Mouse (Mus musculus) ES-E14 (cell line): Measurements from ENCODE around the gene Ergic1. TPM values are rescaled to one million over a fixed set of nuclear protein-coding genes. Genes with fewer than 3 reads are reported as not detected.

ENCODE experiments used
- DNase-seq: peaks from one replicate; pipeline ENCODE4 v3.0.0-alpha.2; 2013; ENCODE audit warnings: low read depth, low spot score
- H3K27ac ChIP-seq: 2 replicates; pipeline ENCODE4 v1.5.1; 2012; ENCODE audit warnings: low read depth, mild to moderate bottlenecking, low read length, moderate library complexity, mixed read lengths; ENCODE audit not compliant: poor library complexity, insufficient read depth, severe bottlenecking
- H3K36me3 ChIP-seq: 2 replicates; pipeline ENCODE4 v1.6.1; 2012; ENCODE audit warnings: mild to moderate bottlenecking, low read length, moderate library complexity, mixed read lengths; ENCODE audit not compliant: control insufficient read depth, poor library complexity, insufficient read depth, severe bottlenecking
- H3K4me1 ChIP-seq, 2 experiments: fragments of 150-350 bp in 1 of 2; sonication (generic) in 1 of 2; 2 replicates each; pipeline ENCODE4 v1.6.1; 2012; ENCODE audit warnings: low read length in 2 of 2, mild to moderate bottlenecking in 1 of 2, mixed read lengths in 1 of 2; ENCODE audit not compliant: control insufficient read depth in 2 of 2, insufficient read depth in 2 of 2, poor library complexity in 1 of 2
- H3K4me3 ChIP-seq, 2 experiments: fragments of 150-350 bp in 1 of 2; sonication (generic) in 1 of 2; 2 replicates each; pipeline ENCODE4 v1.5.1; 2012; ENCODE audit warnings: low read length in 2 of 2, low read depth in 1 of 2, mild to moderate bottlenecking in 1 of 2, mixed read lengths in 1 of 2; ENCODE audit not compliant: insufficient read depth in 1 of 2, poor library complexity in 1 of 2, severe bottlenecking in 1 of 2
- H3K9ac ChIP-seq: 2 replicates; pipeline ENCODE4 v1.6.1; 2012; ENCODE audit warnings: low read depth, mild to moderate bottlenecking, low read length, mixed read lengths; ENCODE audit not compliant: poor library complexity, insufficient read depth, severe bottlenecking
- H3K9me3 ChIP-seq: fragments of 150-350 bp; sonication (generic); 2 replicates; pipeline ENCODE4 v1.6.1; 2012; ENCODE audit warnings: low read depth, mild to moderate bottlenecking, low read length; ENCODE audit not compliant: control insufficient read depth, insufficient read depth
- CHD2 ChIP-seq: IDR thresholded peaks from 2 replicates; pipeline ENCODE4 v1.6.1; 2014; ENCODE audit warnings: mild to moderate bottlenecking, low read depth, low read length, inconsistent platforms
- HCFC1 ChIP-seq: IDR thresholded peaks from 2 replicates; pipeline ENCODE4 v1.6.1; 2012; ENCODE audit warnings: low read length, inconsistent platforms, borderline replicate concordance; ENCODE audit not compliant: insufficient read depth
- MAFK ChIP-seq: IDR thresholded peaks from 2 replicates; pipeline ENCODE4 v1.6.1; 2014; ENCODE audit warnings: mild to moderate bottlenecking, low read depth, low read length, inconsistent platforms; ENCODE audit not compliant: insufficient read depth
- ZC3H11A ChIP-seq: IDR thresholded peaks from 2 replicates; pipeline ENCODE4 v1.6.1; 2012; ENCODE audit warnings: low read depth, mild to moderate bottlenecking, inconsistent platforms, low read length, borderline replicate concordance
- ZNF384 ChIP-seq: IDR thresholded peaks from 2 replicates; pipeline ENCODE4 v1.6.1; 2012; ENCODE audit warnings: low read depth, low read length, inconsistent platforms
- in situ Hi-C, 2 experiments: fragments of 600-800 bp; cut with MboI; formaldehyde crosslinking; loops; one replicate each; pipeline ENCODE4 v1.15.1; 2025; ENCODE audit warnings: low sequenced_read_pairs in 2 of 2, inconsistent platforms in 1 of 2; ENCODE audit not compliant: unreplicated experiment in 2 of 2
- total RNA-seq: library from RNA; depleted of rRNA; stranded (reverse); fragments of 300-350 nt; gene quantifications from 2 replicates; pipeline ENCODE4 v1.2.3, GENCODE M21; 2012

Gene Ergic1
- total RNA-seq, 1 experiment = 97.5 TPM

GRCm38 (mm10) chr17:26577309-26577708 is 16.0 kb downstream of the Ergic1 start:
- in situ Hi-C loops = no loop called here
- H3K27ac ChIP-seq = no peak overlapping the region
- H3K9me3 ChIP-seq = no peaks in the 10 kb centered on the region
- H3K4me3 ChIP-seq = no peak overlapping the region
- TF ChIP-seq ZNF384 = no peak
- TF ChIP-seq CHD2 = no peak
- TF ChIP-seq ZC3H11A = no peak
- no peak for TF ChIP-seq HCFC1
- no peak for TF ChIP-seq MAFK
- DNase-seq = no peak
- H3K9ac ChIP-seq = no peak overlapping the region
- peaks cover 0 to 19% of the 10 kb centered on the region in 2 experiments; a peak in 2 of 4 replicates for H3K4me1 ChIP-seq
- peaks cover 8% of the 10 kb centered on the region; the same call in 1 of the 2 replicates for H3K36me3 ChIP-seq

GRCm38 (mm10) chr17:26578162-26578561 is 16.9 kb downstream of the Ergic1 start:
- in situ Hi-C loops = no loop called here
- H3K36me3 ChIP-seq = peaks cover 8% of the 10 kb centered on the region; the same call in 1 of the 2 replicates
- H3K27ac ChIP-seq = no peak overlapping the region
- TF ChIP-seq ZNF384 = no peak
- no peak for TF ChIP-seq ZC3H11A
- TF ChIP-seq HCFC1 = no peak
- no peak for TF ChIP-seq CHD2
- TF ChIP-seq MAFK = no peak
- H3K4me3 ChIP-seq = no peak overlapping the region
- peaks cover 0 to 24% of the 10 kb centered on the region in 2 experiments; a peak in 2 of 4 replicates for H3K4me1 ChIP-seq
- H3K9me3 ChIP-seq = no peaks in the 10 kb centered on the region
- no peak for DNase-seq
- H3K9ac ChIP-seq = no peak overlapping the region

GRCm38 (mm10) chr17:26578771-26579170 is 17.5 kb downstream of the Ergic1 start:
- Histone ChIP-seq H3K4me1 (peaks cover 0 to 28% of the 10 kb centered on the region in 2 experiments; a peak in 2 of 4 replicates), H3K9ac (no peak overlapping the region), H3K4me3 (no peak overlapping the region), H3K27ac (no peak overlapping the region), H3K36me3 (peaks cover 8% of the 10 kb centered on the region; the same call in 1 of the 2 replicates), H3K9me3 (no peaks in the 10 kb centered on the region)
- TF ChIP-seq ZC3H11A (no peak), ZNF384 (no peak), MAFK (no peak), CHD2 (no peak), HCFC1 (no peak)
- in situ Hi-C loops = no loop called here
- no peak for DNase-seq

- Histone ChIP-seq H3K27ac (no peak overlapping the region), H3K4me1 (peaks cover 0 to 33% of the 10 kb centered on the region in 2 experiments; a peak in 2 of 4 replicates), H3K9me3 (no peaks in the 10 kb centered on the region), H3K36me3 (peaks cover 8% of the 10 kb centered on the region; the same call in 1 of the 2 replicates), H3K4me3 (no peak overlapping the region), H3K9ac (no peak overlapping the region)
- DNase-seq = no peak
- in situ Hi-C loops = no loop called here
- no peak for TF ChIP-seq HCFC1
- TF ChIP-seq CHD2 = no peak
- TF ChIP-seq ZNF384 = no peak
- TF ChIP-seq MAFK = no peak
- TF ChIP-seq ZC3H11A = no peak
Observed at GRCm38 (mm10) chr17:26579396-26579795, 18.1 kb downstream of the Ergic1 start.
